Mouse (Mus musculus) yolk sac, embryonic 10.5 days (tissue): ENCODE measurements around the gene Cby1.
A peak's percentile ranks its signal among the peaks of the same experiment; 100 is the strongest.

ENCODE experiments used
- DNase-seq: peaks from one replicate; pipeline ENCODE4 v3.0.0-alpha.2; 2017; ENCODE audit warnings: low spot score

The Cby1 gene

GRCm38 (mm10) chr15:79681973-79682372 is 23.0 kb downstream of the Cby1 start:
- DNase-seq, result no peak

GRCm38 (mm10) chr15:79683146-79683545 is 24.1 kb downstream of the Cby1 start:
- no peak for DNase-seq

- no peak for DNase-seq
These were observed 24.9 kb downstream of the Cby1 start for GRCm38 (mm10) chr15:79683707-79684465.

GRCm38 (mm10) chr15:79684616-79685015 is 25.6 kb downstream of the Cby1 start:
- DNase-seq, result no peak

- DNase-seq, result no peak
These were observed 26.2 kb downstream of the Cby1 start for GRCm38 (mm10) chr15:79685141-79685641.

- no peak for DNase-seq
These were observed 27.3 kb downstream of the Cby1 start for GRCm38 (mm10) chr15:79686046-79686869.

- no peak for DNase-seq
These were observed 28.2 kb downstream of the Cby1 start for GRCm38 (mm10) chr15:79687175-79687574.

GRCm38 (mm10) chr15:79687646-79688267 is 28.8 kb downstream of the Cby1 start, which contains the start of gene Josd1:
Josd1 (minus strand) TSS chr15:79687919.
- peak; percentile 94 for DNase-seq

GRCm38 (mm10) chr15:79688268-79688956 is 29.4 kb downstream of the Cby1 start:
- DNase-seq, result no peak

GRCm38 (mm10) chr15:79689662-79690425 is 30.8 kb downstream of the Cby1 start:
- no peak for DNase-seq

GRCm38 (mm10) chr15:79690426-79691022 is 31.5 kb downstream of the Cby1 start, which contains the start of gene Gtpbp1:
Gtpbp1 (plus strand) TSS chr15:79690845.
- peak; percentile 99 for DNase-seq

- DNase-seq, result no peak
These were observed 32.1 kb downstream of the Cby1 start for GRCm38 (mm10) chr15:79691023-79691508.

GRCm38 (mm10) chr15:79692334-79692733 is 33.3 kb downstream of the Cby1 start:
- no peak for DNase-seq

GRCm38 (mm10) chr15:79693740-79694139 is 34.7 kb downstream of the Cby1 start:
- DNase-seq, result no peak

GRCm38 (mm10) chr15:79694512-79694911 is 35.5 kb downstream of the Cby1 start:
- DNase-seq, result no peak

- DNase-seq, result no peak
These were observed 36.5 kb downstream of the Cby1 start for GRCm38 (mm10) chr15:79695516-79695915.

GRCm38 (mm10) chr15:79696508-79696907 is 37.5 kb downstream of the Cby1 start:
- no peak for DNase-seq

GRCm38 (mm10) chr15:79697011-79697410 is 38.0 kb downstream of the Cby1 start:
- no peak for DNase-seq

GRCm38 (mm10) chr15:79697558-79698187 is 38.7 kb downstream of the Cby1 start:
- DNase-seq, result no peak
